Mouse (Mus musculus) adrenal gland, adult 2 months (tissue): Measurements from ENCODE around the gene Socs1. TPM values are rescaled to one million over a fixed set of nuclear protein-coding genes. Genes with fewer than 3 reads are reported as not detected.

Experiments used
- DNase-seq: peaks from one replicate; pipeline ENCODE4 v3.0.0; 2021
- polyA plus RNA-seq: library from polyadenylated mRNA; depleted of rRNA; stranded (reverse); fragments of >200 nt; gene quantifications from 2 replicates; pipeline ENCODE4 v1.2.3, GENCODE M21; 2012; rRNA removed
- total RNA-seq, 2 experiments: library from RNA; stranded (reverse); gene quantifications; 2 replicates each; pipeline ENCODE4 v1.2.3; 2021

The Socs1 gene
- total and polyA plus RNA-seq, 3 experiments, result 3.0 to 32.1 (median 3.8) TPM

DNA sequence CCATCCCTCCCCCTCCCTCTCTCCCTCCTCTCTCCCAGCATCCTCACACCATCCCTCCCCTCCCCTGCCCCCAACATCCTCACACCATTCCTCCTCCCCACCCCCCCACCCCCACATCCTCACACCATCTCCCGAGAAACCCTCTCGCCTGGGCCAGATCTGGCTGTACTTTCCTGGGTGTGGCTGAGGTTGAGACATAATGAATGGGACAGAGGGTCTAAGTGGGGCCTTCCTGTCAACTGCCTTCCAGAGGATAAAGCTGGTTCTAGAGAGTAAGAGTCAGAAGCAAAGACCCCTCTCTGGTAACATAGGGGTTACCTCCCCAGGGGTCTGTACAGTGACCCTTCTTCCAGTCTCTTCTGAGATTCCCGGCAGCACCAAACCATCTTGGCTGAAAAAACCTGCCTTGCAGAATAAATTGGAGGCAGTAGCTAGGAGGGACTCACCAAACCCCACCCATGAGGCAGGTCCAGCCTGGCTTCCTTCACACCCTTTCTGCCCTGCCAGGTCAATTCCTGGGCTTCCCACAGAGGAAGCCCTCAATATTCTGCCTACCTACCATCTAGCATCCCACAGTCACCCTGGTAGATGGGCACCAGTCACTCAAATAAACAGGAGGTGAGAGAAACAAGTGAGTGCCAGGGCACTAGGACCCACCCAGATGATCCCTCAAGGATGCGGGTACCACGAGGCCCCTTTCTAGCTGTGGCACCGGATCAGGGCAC lies 21.6 kb downstream of the Socs1 start:
- no peak for DNase-seq

DNA sequence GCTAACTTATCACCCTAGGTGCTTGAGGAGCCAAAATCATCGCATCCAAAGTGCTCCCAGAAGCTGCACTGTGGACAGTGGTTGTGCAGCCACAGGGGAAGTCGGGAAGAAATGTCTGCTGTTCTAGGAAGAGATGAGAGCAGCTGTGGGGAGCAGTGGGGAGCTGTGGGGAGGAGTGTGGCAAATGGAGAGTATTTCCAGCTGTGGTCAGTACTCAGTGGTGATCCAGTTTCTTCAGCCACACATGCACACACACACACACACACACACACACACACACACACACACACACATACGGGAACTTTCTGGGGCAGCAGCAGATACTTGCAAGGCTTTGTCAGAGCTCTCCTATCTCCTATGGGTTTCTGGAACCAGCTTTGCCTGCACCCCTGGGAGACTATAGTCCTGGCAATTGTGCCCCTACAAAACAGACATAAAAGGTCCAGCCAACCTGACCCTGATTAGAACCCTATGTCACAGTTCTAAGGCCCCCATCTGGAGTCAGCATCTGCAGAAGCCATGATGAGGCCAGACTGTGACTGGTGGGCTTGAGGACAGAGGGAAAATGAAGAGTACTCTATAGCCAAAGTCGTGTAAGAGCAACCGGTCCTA lies 22.7 kb downstream of the Socs1 start:
- DNase-seq, result no peak

DNA sequence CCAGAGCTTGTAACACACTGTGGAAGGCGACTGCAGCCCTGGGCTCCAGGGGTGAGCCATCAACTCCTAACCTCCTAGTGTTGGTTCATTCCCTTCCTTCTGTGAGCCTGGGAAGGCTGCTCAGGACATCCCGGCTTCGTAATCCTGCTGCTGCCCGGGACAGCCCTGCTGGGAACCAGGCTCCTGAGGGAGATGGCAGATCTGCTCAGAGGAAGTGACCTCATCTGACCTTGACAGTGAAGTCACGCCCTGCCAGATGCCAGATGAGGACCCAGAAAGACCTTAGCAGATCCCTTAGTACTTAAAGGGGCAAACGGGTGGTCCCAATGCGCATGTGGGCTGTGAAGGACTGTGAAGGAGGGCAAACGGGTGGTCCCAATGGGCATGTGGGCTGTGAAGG lies 24.2 kb downstream of the Socs1 start:
- DNase-seq, result no peak

DNA sequence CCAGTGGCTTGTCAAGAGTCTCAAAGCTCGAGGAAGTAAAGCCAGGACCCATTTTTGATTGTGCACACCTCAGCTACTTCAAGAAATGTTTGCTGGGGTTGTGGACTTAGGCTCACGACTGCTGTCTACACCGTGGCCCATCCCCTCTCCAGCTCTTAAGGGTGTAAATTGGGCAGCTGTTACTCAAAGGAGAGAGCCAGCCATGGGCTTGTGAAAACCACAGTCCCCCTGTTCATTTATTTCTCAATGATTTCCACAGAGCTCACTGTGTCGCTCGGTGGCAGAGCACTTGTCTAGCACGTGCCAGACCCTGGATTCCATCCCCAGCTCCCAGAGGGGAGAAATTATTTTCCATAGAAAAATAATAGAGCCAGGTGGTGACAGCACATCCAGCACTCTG lies 29.2 kb downstream of the Socs1 start:
- no peak for DNase-seq

DNA sequence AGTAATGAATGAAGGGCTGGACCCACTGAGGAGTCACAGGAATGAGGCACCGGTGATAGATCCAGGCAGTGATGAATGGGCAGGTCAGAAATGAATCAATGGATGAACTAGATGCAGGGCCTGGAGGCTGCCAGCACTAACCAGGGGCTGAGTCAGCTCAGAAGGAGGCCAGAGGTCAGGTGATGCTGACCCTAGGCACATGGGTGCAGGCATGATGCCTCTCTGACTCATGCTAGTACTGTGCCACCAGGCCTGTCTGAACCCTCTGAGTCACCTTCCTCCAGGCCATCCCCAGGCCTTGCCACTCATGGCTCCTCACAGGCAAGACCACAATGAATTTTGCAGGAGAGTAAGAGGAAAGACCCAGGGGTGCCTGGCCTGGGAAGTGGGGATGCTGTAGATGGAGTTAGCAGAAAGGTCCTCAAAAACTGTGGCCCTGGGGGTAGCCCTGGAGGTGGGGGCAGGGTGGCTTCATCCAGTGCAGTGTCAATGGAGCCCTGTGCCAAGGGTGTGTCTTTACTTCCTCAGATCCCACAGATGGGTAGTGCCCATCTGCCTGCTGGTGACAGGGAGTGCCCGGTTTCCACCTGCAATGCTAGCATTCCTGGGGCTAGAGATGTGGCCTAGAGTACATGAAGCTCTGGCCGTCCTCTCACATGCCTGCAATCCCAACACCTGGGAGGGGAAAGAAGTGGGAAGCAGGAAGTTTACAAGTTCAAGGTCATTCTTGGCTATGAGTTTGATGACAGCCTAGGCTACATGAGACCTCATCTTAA lies 30.6 kb downstream of the Socs1 start:
- peak; percentile 94 for DNase-seq

DNA sequence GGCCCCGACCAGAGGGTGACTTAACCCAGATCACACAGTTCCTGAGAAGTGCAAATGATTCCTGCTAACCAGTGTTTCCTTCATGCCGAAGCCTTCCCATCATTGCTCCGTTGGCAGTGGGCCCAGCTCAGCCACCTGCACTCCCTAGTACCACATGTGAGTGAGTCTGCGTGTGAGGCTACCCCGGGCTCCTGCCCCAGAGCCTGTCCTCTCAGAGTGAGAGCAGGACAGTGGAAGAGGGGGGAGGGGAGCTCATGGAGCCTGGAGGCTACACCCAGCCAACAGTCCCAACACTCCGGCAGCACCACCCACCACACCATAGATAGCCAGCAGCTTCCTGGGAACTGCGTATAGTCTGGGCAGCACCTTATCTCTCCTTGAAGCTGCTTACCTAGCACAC lies 35.5 kb downstream of the Socs1 start:
- no peak for DNase-seq

DNA sequence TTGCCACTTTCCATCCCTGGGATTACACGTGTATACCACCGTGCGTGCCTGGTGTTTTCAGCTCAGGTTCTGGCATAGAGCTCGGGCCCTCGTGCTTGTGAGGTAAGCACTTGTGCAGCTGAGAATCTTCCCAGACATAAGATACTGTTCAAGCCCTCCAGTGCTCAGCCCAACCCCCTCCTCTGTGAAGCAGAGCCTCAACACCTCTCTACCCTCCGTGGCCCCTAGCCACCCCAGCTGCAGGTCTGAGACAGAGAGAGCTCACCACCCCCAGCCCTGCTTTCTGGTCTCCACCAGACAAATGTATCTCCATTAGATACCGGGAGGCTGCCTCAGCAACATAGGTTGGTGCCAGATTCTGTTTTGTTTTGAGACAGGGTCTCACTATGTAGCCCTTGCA lies 36.1 kb downstream of the Socs1 start:
- no peak for DNase-seq

DNA sequence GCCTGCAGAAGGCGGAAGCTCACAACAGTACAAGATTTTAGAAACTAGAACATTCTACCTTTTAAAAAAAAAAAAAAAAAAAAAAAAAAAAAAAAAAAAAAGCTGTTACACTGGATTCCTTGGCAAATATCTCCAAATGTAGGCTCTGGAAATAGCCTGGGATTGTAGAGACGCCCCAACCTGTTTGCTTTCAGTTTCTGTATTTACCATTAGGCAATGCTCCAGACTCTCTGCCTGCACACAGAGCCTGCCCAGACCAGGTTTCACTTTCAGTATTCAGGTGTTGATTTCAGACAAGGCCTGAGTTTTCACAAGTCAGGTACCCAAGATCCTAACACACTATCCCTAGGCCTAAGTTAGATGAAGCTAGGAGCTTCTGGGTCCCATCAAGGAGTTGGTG lies 44.3 kb downstream of the Socs1 start:
- peak; percentile 36 for DNase-seq

DNA sequence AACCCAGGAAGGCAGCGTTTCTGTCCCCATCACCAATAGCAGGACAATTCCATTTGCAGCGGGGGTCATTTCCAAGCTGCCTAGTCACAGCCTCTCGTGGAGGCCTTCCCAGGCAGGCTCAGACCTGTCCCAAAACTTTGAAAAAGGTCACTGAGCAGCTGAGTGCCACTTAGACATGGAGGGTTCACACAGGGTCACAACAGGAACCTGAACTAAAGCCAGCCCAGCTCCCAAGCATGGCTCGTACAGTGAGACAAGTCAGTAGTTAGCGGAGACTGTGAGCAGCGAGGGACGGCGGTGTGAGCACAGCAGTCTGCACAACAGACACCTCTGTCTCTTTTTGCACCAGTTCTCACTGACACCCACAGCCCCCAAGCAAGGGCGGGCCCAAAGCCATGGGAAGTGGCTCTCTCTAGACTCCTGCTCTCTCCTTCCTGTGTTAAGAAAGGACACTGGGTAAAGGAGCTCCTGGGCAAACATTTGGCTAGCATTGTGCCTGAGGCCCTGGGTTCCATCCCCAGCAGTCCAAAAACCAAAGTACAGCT lies 45.4 kb downstream of the Socs1 start:
- DNase-seq, result no peak

DNA sequence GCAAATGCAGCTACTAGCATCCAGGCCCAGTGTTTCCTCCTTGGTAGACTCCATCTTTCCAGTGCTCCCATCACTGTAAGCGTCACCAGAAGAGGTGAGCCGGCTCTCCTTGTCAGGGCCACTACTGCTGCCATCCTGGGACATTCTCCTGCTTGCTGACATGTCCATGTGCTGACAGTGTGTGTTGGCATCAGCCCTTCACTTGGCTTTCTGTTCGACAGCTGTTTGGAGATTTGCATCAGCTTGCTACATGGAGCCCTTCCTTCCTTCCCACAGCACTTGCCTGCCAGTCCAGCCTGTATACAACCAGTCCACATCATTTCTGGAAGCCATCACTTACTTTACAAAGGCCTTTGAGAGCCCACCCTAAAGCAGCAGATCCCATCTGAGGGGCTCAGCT lies 46.5 kb downstream of the Socs1 start:
- DNase-seq, result no peak

DNA sequence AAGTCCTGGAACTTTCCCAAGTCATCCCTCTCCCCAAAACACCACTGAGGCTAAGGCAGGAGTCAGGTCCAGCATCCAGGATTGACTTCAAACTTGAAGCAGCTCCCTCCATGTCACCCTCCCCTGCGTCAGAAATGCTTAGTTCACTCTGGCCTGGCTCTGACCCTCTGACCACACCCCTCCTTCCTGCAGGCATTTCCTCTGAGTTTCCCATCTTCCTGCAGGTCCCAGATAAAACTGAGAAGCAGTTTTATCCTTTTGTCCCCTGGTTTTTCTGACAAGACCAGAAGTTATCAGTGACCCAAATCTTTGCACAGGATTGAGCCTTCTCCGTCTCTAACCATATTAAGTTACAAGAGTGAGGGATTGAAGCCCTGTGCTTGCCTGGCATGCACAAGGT lies 47.8 kb downstream of the Socs1 start:
- peak; percentile 57 for DNase-seq

DNA sequence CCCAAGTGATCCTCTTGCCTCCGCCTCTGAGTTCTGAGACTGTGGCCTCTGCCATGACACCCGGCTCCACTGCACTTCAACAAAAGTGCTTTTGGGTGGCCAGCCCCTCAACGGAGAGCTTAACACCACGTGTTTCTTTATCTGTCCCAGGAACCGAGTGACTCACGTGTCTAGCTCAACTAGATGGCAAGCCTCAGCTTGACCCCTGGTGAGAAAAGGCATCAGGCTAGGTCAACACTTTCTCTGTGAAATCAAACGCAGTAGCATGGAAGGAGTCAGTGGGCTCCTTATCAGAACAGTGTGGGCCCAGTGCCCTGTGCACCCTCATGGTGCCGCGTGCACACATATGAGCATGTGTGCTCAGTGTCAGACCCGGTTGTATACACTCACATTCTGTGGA lies 49.0 kb downstream of the Socs1 start:
- DNase-seq, result no peak

DNA sequence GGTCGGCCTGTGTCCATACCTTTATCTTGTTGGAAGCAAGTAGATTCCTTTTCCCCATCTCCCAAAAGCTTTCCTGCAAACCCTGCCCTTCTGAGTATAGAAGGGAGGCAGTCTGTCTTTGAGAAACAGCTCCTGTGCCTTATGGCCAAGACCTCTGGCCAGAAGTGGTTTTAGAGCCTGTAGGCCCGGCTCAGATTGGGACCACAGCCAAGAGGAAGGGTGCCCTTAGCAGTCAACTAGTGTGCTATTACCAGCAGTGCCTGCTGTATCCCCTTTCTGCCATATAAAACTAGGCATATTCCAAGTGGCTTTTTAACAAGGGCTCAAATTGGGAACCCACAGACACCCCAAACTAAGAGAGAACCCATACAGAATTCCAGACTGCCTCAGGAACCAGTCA lies 49.6 kb downstream of the Socs1 start:
- no peak for DNase-seq

DNA sequence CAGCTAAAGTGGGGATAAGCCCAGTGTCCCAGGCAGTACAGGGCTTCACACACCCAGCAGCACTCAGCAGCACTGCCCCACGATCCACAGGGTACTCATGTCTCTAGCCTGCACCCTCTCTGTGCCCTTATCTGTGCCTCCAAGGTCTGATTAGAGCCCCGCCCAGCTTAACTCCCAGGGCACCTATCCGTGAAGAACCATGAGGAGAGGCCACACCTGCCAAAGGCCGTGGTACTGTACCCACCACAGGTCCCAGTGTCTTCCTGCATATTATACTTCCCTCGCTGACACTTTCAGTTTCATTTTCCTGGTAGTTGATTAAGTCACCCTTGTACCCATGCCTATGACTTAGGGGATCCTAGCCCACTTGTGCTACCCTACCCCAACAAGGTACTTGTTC lies 52.9 kb downstream of the Socs1 start:
- no peak for DNase-seq

Other genes with a start within 250 kb of the Socs1 start
- gene Dexi, start 242.5 kb downstream of the Socs1 start, total RNA-seq, result 10 to 100 TPM; 17.1 to 24.2 TPM
- gene Dexi, start 242.5 kb downstream of the Socs1 start, polyA plus RNA-seq, result 89.2 and 99.6 TPM in 2 replicates
- gene Clec16a, start 240.2 kb downstream of the Socs1 start, total RNA-seq, result 10 to 100 TPM; 44.0 to 44.4 TPM
- 15.9 and 22.6 TPM in 2 replicates for gene Clec16a, start 240.2 kb downstream of the Socs1 start, polyA plus RNA-seq
- not detected for gene Tnp2, start 3.1 kb upstream of the Socs1 start, total RNA-seq
- not detected in 2 replicates for gene Tnp2, start 3.1 kb upstream of the Socs1 start, polyA plus RNA-seq
- gene Prm3, start 5.4 kb upstream of the Socs1 start, total RNA-seq, result not detected
- not detected in 2 replicates for gene Prm3, start 5.4 kb upstream of the Socs1 start, polyA plus RNA-seq
- gene Prm2, start 10.6 kb upstream of the Socs1 start, total RNA-seq, result not detected
- 0.19 TPM in 1 of 2 replicates, not detected in the other for gene Prm2, start 10.6 kb upstream of the Socs1 start, polyA plus RNA-seq
- not detected for gene Prm1, start 20.3 kb upstream of the Socs1 start, total RNA-seq
- not detected in 2 replicates for gene Prm1, start 20.3 kb upstream of the Socs1 start, polyA plus RNA-seq
- not detected for gene Gm11172, start 27.4 kb upstream of the Socs1 start, total RNA-seq
- gene Gm11172, start 27.4 kb upstream of the Socs1 start, polyA plus RNA-seq, result not detected in 2 replicates
- under 1 TPM; 0.38 to 0.46 TPM for gene Rmi2, start 49.5 kb upstream of the Socs1 start, total RNA-seq
- gene Rmi2, start 49.5 kb upstream of the Socs1 start, polyA plus RNA-seq, result 0.77 and 1.3 TPM in 2 replicates